Mouse (Mus musculus): ENCODE data around the gene Tcp11.

GRCm38 (mm10) chr17:28129796-28130195 lies 49.4 kb upstream of the Tcp11 start:
- no peak for TF ChIP-seq CTCF (IDR thresholded peaks at IDR 0.05; ENCODE audit: insufficient read depth, low read depth, low read length)
- no peak for TF ChIP-seq POLR2A (IDR thresholded peaks at IDR 0.05; ENCODE audit: insufficient read depth, low read depth, low read length)

Measured in olfactory bulb, adult 2 months (tissue).